Mouse (Mus musculus) urinary bladder, adult 18-20 months (tissue): ENCODE results near the gene Scml4.
A peak's percentile ranks its signal among the peaks of the same experiment; 100 is the strongest.

Experiments used
- DNase-seq, 2 experiments: peaks; one replicate each; pipeline ENCODE4 v3.0.0; 2022; ENCODE audit warnings: low spot score in 2 of 2, mixed read lengths in 2 of 2

Gene Scml4

GRCm38 (mm10) chr10:42862102-42862740, 2.1 kb downstream of the Scml4 start:
- peak in 1 of 2 experiments; percentile 19 for DNase-seq

- DNase-seq, result no peak
These were observed 2.6 kb downstream of the Scml4 start for GRCm38 (mm10) chr10:42862806-42863205.

DNA sequence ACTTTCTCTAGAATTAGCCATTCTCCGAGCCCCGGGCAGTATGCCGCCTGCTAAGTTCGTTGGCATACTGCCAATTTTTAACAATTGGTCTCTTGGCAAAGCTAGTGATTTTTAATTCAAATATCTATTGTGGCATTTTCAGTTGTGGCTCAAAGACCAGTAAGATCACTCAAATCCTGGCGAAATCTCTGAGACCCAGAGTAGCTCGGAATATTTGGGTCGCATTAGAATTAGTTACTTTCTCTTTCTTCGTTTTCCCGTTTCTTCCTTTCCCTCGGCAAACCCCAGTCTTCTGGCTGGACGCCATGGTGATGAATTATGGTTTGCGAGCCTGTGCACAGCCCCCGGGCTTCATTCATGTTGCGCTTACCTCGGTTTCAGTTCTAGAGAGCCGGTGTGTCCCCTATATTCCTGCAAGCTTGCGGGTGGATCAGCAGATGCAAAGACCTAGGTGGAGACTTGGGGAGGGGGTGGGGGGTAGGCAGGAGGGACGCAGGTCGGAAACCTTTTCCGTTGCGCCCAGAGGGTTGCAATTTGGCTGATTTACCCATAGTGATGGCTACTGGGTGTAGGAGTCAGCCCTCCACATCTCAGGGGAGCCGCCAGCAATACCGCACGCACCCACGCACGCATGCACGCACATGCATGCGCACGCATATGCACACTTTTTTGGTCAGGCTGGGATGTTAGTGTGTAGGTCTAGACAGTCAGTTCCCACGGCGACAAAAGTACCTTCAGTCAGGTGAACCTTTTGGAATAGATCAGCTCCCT, 3.6 kb downstream of the Scml4 start:
- peak in 1 of 2 experiments; percentile 36 for DNase-seq

- DNase-seq, result no peak
These were observed 4.5 kb downstream of the Scml4 start for GRCm38 (mm10) chr10:42864696-42865095.

- DNase-seq, result no peak
These were observed 8.2 kb downstream of the Scml4 start for GRCm38 (mm10) chr10:42868416-42868815.

- no peak for DNase-seq
These were observed 9.3 kb downstream of the Scml4 start for GRCm38 (mm10) chr10:42869467-42869866.

DNA sequence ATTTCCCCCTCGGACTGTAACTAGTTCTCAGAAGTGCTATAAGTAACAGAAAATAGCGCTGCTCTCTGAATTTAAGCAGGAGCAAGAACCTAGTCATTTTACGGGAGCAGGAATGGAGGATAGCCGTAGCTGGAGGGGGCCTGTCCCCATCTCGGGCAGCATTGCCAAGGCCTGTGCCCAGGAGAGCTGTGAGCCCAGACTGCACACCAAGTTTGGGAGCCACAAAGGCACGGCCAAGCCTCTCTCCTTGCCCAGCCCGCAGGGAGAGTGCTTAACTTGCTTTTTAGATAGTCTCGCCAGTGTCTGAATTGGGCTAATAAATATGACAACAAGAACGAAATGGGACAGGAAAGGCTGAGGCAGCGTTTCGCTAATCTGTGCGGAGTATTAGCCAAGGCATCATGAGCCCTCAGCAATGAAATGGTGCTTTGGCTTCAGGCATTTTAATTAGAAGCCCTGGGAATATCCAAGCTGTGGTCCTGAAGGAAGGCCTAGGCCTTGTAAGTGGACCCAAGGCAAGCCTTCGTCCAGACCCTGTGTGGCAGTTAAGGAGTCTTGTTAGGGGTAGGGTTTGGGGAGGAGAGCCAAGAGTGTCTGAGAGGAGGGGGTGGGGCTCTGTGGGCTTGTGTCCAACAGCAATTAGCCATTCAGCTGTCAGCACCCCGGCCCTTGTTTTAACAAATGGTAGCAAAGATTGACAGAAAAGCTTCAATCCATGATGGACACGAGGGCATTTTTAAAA, 12.3 kb downstream of the Scml4 start:
- no peak for DNase-seq

DNA sequence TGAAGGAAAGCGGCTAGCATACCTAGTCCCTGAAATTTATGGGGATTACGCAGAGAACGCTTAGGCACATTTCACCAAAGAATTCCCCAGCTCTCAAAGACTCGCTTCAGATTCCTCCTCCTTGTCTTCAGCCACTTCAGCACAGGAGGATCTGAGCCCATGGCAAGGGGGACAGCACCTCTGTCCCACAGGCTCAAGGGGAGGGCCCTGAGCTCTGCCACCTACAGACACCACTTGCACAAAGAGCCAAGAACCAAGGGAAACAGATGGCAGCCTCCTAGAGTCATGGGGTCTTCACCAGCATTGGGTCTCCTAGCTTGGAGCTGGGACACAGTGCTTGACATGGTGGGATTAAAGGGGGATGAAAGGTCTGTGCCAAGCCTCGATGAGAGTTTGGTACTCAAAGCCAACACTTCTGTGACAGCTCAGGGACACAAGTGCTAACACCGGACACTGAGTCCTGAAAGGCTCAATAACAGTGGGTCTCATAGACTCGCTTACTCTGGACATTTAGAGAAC, 13.0 kb downstream of the Scml4 start:
- DNase-seq, result no peak

DNA sequence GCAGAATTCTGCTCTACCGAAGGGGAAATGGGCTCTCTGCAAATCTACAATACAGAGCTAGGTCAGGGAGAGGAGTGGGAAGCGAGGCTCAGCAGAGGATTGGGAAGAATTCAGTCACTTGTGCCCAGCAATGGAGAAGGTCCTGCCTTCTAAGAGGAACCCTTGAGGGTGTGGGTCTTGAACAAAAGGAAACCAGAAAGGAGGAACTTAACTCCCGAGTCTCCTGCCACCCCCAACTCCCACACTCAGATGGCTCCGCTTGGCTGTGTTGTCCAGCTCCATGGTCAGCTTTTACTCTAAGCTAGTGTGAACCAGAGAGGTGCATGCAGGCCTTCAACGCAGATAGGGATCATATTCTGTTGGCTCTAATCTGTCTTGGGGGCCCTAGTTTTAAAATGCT, 16.0 kb downstream of the Scml4 start:
- DNase-seq, result no peak

GRCm38 (mm10) chr10:42879269-42879681, 19.1 kb downstream of the Scml4 start:
- no peak for DNase-seq

- no peak for DNase-seq
These were observed 19.5 kb downstream of the Scml4 start for GRCm38 (mm10) chr10:42879682-42880081.

- no peak for DNase-seq
These were observed 26.9 kb downstream of the Scml4 start for GRCm38 (mm10) chr10:42887040-42887439.

GRCm38 (mm10) chr10:42888241-42888640, 28.1 kb downstream of the Scml4 start:
- no peak for DNase-seq

DNA sequence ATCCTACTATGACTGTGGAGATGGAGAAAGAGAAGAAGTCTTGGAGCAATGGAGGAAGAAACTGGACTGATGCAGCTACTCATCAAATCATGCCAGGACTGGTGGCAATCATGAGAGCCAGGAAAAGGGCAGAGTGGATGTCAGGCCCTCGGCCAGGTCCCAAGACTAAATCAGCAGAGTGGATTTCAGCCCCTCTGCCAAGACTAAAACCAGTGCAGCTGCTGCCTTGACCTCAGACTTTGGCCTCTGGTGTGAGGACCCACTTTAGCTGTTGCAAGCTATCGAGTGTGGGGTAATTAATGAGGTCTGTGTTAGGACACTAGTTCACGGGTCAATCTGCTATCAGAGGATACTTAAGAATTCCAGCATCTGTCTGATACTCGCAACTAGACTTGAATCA, 30.2 kb downstream of the Scml4 start:
- no peak for DNase-seq

DNA sequence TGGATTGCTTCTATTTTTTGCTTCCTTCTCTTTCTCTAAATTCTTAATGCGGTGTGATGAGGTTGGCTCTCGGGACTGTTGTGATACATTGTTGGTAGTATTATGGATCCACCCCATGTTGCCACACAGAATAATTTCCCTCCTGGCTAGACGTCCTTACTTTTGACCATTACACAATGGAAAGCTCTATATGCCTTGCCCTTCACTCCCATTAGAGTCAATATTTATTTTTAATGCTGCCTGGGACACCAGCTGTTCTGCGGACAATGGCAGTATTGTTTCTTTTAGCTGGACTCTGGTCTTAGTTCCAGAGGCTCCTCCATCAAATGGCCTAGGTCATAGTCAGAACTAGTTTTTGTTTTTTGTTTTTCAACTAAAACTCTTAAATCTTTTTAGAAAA, 32.1 kb downstream of the Scml4 start:
- no peak for DNase-seq

- DNase-seq, result no peak
These were observed 32.8 kb downstream of the Scml4 start for GRCm38 (mm10) chr10:42892987-42893386.

DNA sequence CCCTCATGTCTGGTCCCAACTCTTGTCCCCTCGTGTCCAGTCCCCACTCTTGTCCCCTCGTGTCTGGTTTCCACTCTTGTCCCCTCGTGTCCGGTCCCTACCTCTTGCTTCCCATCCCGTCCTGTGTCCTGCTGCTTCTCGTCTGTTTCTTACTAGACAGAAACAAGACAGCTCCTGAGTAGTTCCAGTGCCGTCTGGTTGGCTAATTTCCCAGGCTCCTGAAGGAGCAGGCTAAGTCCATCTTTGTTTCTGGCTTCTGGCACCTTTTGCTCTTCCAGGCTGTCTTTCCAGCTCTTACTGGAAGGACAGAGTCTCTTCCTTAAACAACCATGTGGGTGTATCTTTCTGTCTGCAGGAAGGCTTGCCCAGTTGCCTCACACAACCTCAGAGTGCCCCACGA, 33.7 kb downstream of the Scml4 start:
- no peak for DNase-seq

- DNase-seq, result no peak
These were observed 34.1 kb downstream of the Scml4 start for GRCm38 (mm10) chr10:42894263-42894662.

- no peak for DNase-seq
These were observed 34.5 kb downstream of the Scml4 start for GRCm38 (mm10) chr10:42894696-42895095.

GRCm38 (mm10) chr10:42896621-42897020, 36.5 kb downstream of the Scml4 start:
- no peak for DNase-seq

DNA sequence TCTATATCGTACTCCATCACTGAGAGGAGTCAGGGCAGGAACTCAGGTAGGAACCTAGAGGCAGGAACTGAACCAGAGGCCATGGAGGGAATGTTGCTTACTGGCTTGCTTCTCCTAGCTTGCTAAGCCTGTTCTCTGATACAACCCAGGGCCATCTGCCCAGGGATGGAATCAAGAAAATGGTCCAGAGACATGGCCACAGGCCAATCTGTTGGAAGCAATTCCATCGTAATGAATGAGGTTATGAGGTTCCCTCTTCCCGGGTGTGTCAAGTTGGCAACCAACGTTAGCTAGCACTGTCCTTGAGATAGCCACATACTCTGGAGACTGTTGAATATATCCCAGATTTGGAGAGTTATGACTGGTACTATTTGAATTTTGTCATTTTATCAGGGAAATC, 37.0 kb downstream of the Scml4 start:
- DNase-seq, result no peak

DNA sequence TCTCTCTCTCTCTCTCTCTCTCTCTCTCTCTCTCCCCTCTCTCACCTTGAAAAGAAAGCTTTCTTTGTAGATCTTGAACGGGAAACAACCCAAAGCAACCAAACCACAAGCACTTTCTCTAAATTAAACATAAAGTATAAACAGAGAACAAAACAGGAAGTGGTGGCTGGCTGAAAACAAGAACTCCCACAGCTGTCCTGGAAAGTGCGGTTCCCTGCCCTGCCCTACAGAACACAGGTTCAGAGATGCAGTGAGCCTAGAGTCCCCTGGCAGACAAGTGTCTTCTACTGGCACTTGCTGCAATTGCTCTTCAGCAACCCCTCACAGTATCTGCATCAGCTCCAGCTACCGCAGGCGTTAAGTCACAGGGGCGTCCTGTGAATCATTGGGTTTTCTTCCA, 37.5 kb downstream of the Scml4 start:
- no peak for DNase-seq
